Mouse (Mus musculus) heart, embryonic 14.5 days (tissue): ENCODE measurements around the gene Tubb2b. TPM values are rescaled to one million over a fixed set of nuclear protein-coding genes. Genes with fewer than 3 reads are reported as not detected.

Experiments
- ATAC-seq: fragments of 200-750 bp; cut with Nextera tagmentation; 2 replicates; pipeline ENCODE4 v1.8.0; 2017; ENCODE audit warnings: low read depth, moderate TSS enrichment; ENCODE audit not compliant: insufficient number of reproducible peaks, insufficient read depth, low FRiP score
- H3K27ac ChIP-seq, 2 experiments: fragments of 200-500 bp in 1 of 2; fragments of 300-500 bp in 1 of 2; sonication (generic) in 1 of 2; replicated peaks in 1 of 2; 2 replicates each; pipeline ENCODE4 v1.5.1; 2012 to 2014; ENCODE audit warnings: low read depth in 2 of 2, low read length in 2 of 2, control low read depth in 1 of 2, mild to moderate bottlenecking in 1 of 2, mixed read lengths in 1 of 2; ENCODE audit not compliant: control insufficient read depth in 1 of 2, insufficient read depth in 1 of 2
- H3K27me3 ChIP-seq: fragments of 300-500 bp; sonication (generic); 2 replicates; pipeline ENCODE4 v1.6.1; 2014; ENCODE audit warnings: mild to moderate bottlenecking, low read length, control low read depth; ENCODE audit not compliant: control insufficient read depth, insufficient read depth
- H3K36me3 ChIP-seq: fragments of 300-500 bp; sonication (generic); 2 replicates; pipeline ENCODE4 v1.6.1; 2014; ENCODE audit warnings: mild to moderate bottlenecking, control low read depth, low read length, mixed read lengths; ENCODE audit not compliant: control insufficient read depth, insufficient read depth
- H3K4me1 ChIP-seq, 2 experiments: fragments of 200-500 bp in 1 of 2; fragments of 300-500 bp in 1 of 2; sonication (generic) in 1 of 2; 2 replicates each; pipeline ENCODE4 v1.6.1; 2012 to 2014; ENCODE audit warnings: low read length in 2 of 2, control low read depth in 1 of 2, mixed read lengths in 1 of 2; ENCODE audit not compliant: control insufficient read depth in 2 of 2, insufficient read depth in 2 of 2
- H3K4me2 ChIP-seq: fragments of 300-500 bp; sonication (generic); 2 replicates; pipeline ENCODE4 v1.6.1; 2014; ENCODE audit warnings: mild to moderate bottlenecking, low read length
- H3K4me3 ChIP-seq, 2 experiments: fragments of 200-500 bp in 1 of 2; fragments of 300-500 bp in 1 of 2; sonication (generic) in 1 of 2; 2 replicates each; pipeline ENCODE4 v1.5.1; 2012 to 2014; ENCODE audit warnings: low read length in 2 of 2, mild to moderate bottlenecking in 2 of 2, control low read depth in 1 of 2, low read depth in 1 of 2, moderate library complexity in 1 of 2; ENCODE audit not compliant: control insufficient read depth in 1 of 2, insufficient read depth in 1 of 2
- H3K9ac ChIP-seq: fragments of 300-500 bp; sonication (generic); 2 replicates; pipeline ENCODE4 v1.6.1; 2014; ENCODE audit warnings: mild to moderate bottlenecking, low read length
- H3K9me3 ChIP-seq: fragments of 300-500 bp; sonication (generic); 2 replicates; pipeline ENCODE4 v1.6.1; 2016; ENCODE audit warnings: low read length, control low read depth; ENCODE audit not compliant: control insufficient read depth
- WGBS: fragments of 180-500 bp; shearing (Covaris S2); extraction: QIAGEN DNeasy Blood & Tissue Kit; methylation state at CpG from one replicate; pipeline ENCODE4 v1.1.7; 2014; 5-methylcytosine and 5-hydroxymethylcytosine counted together
- polyA plus RNA-seq: library from polyadenylated mRNA; unstranded; fragments of >200 nt; fragmentation: Nextera tagmentation; extraction: Ambion mirVana; gene quantifications from 2 replicates; pipeline ENCODE4 v1.2.1, GENCODE M21; 2014

Tubb2b gene
- polyA plus RNA-seq, 1 experiment from 2014 or later: 35.0 TPM

DNA sequence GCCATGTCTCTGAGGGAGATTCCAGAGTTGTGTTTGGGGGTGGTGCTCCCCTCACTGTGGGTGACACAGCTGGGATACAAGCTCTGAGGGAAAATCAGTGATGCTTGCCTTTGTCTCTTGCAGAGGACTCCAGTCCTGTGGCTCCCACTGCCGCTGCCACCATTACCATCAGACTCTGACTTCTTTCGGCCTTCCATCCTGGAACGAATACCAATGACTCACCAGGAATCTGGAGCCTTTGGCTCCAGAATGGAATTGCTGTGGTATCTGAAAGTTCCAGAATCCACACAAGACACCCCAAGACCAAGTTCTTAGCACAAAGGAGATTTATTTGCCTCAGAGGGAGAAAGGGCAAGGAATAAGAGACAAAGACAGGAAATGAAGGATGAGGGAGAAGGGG is 17.2 kb downstream of the Tubb2b start:
- Histone ChIP-seq H3K9ac (no peak overlapping the region), H3K4me3 (no peak overlapping the region), H3K36me3 (no peaks in the 10 kb centered on the region), H3K9me3 (no peaks in the 10 kb centered on the region), H3K4me1 (no peaks in the 10 kb centered on the region), H3K27me3 (no peaks in the 10 kb centered on the region), H3K4me2 (no peak overlapping the region), H3K27ac (no peak overlapping the region)
- WGBS: 69% methylated on average over 3 of the region's 3 CpGs
- no peak for ATAC-seq

DNA sequence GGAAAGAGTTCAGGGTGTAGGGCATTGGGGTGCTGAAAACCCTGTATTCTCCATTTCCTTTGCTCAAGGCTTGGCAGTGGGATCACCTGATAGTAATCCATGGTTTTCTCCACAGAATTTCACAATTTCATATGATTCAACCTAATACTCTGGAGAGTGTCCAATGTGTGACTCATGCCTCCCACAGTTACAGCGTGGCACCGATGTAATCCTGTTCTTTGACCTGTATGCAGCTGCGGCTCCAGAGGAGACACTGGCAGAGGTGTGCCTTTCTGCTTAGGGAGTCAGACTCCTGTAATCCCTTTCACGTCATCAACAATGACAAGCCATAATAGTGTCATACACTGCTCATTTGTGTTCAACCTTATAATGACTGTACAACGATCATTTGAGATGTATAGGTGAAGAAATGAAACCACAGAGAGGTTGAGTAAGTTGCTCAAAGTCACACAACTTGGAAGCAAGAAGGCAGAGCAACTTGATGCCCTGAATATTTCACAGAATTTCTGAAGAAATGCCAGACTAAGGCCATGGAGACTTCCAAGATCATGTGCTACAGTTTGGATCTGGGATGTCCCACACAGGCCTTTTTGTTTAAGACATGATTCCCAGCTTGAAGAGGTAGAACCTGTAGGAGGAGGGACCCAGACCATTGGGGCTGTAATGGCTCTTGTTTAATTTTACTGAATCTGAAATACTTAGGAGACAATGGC is 17.7 kb downstream of the Tubb2b start:
- WGBS: 61% methylated on average over 5 of the region's 5 CpGs
- H3K27me3 ChIP-seq: no peaks in the 10 kb centered on the region

GRCm38 (mm10) chr13:34111878-34112277 is 18.4 kb downstream of the Tubb2b start:
- no peak for ATAC-seq
- H3K36me3 ChIP-seq: no peaks in the 10 kb centered on the region
- no peaks in the 10 kb centered on the region for H3K27me3 ChIP-seq
- H3K4me1 ChIP-seq: peaks cover 0 to 2% of the 10 kb centered on the region in 2 experiments; a peak in 2 of 4 replicates
- H3K4me3 ChIP-seq: no peak overlapping the region
- no peak overlapping the region for H3K4me2 ChIP-seq
- 82% methylated on average over 3 of the region's 3 CpGs for whole genome bisulfite sequencing
- H3K9me3 ChIP-seq: no peaks in the 10 kb centered on the region
- no peak overlapping the region for H3K9ac ChIP-seq
- no peak overlapping the region for H3K27ac ChIP-seq

More for the DNA sequence above, 17.7 kb downstream of the Tubb2b start:
- H3K4me3 ChIP-seq: no peak overlapping the region
- no peaks in the 10 kb centered on the region for H3K4me1 ChIP-seq
- H3K36me3 ChIP-seq: no peaks in the 10 kb centered on the region
- H3K9me3 ChIP-seq: no peaks in the 10 kb centered on the region
- no peak overlapping the region for H3K27ac ChIP-seq
- no peak overlapping the region for H3K4me2 ChIP-seq
- H3K9ac ChIP-seq: no peak overlapping the region
- no peak for ATAC-seq

DNA sequence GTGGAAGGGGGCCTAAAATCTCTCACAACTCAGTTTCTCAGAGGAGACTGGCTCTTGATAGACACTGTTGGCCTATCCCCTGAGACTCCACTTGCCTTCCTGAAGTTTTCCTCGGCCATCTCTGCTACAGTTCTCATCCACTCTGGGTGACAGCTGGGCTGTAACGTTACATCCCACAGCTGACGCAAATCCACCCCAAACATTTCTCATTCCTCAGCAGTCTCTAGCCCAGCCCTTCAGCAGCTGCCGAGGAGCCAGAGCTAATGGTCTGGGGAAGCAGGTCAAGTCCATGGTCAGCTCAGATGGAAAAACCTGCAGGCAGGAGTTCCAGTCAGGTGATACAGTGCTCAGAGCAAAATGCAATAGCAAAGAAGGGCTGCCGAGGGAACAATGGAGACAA is 19.2 kb downstream of the Tubb2b start:
- no peaks in the 10 kb centered on the region for H3K36me3 ChIP-seq
- no peaks in the 10 kb centered on the region for H3K27me3 ChIP-seq
- H3K9me3 ChIP-seq: no peaks in the 10 kb centered on the region
- ATAC-seq: no peak
- WGBS: 61% methylated on average over 5 of the region's 5 CpGs
- no peak overlapping the region for H3K27ac ChIP-seq
- H3K9ac ChIP-seq: no peak overlapping the region
- H3K4me1 ChIP-seq: peaks cover 0 to 11% of the 10 kb centered on the region in 2 experiments; a peak in 3 of 4 replicates
- no peak overlapping the region for H3K4me2 ChIP-seq
- no peak overlapping the region for H3K4me3 ChIP-seq

GRCm38 (mm10) chr13:34109677-34110058 is 20.6 kb downstream of the Tubb2b start:
- no peak overlapping the region for H3K27ac ChIP-seq
- no peak overlapping the region for H3K9ac ChIP-seq
- WGBS: 64% methylated on average over 4 of the region's 4 CpGs
- H3K4me1 ChIP-seq: peaks cover 2 to 18% of the 10 kb centered on the region in 2 experiments; a peak in 3 of 4 replicates
- no peaks in the 10 kb centered on the region for H3K36me3 ChIP-seq
- H3K9me3 ChIP-seq: no peaks in the 10 kb centered on the region
- no peak overlapping the region for H3K4me2 ChIP-seq
- H3K27me3 ChIP-seq: no peaks in the 10 kb centered on the region
- H3K4me3 ChIP-seq: no peak overlapping the region
- no peak for ATAC-seq

- Histone ChIP-seq H3K9ac (no peak overlapping the region), H3K36me3 (no peaks in the 10 kb centered on the region), H3K27me3 (no peaks in the 10 kb centered on the region), H3K9me3 (no peaks in the 10 kb centered on the region), H3K27ac (no peak overlapping the region), H3K4me3 (no peak overlapping the region), H3K4me2 (no peak overlapping the region), H3K4me1 (peaks cover 2 to 18% of the 10 kb centered on the region in 2 experiments; a peak in 3 of 4 replicates)
- WGBS: 79% methylated on average over 4 of the region's 4 CpGs
- ATAC-seq: no peak
These were observed 21.1 kb downstream of the Tubb2b start for GRCm38 (mm10) chr13:34109035-34109676.

GRCm38 (mm10) chr13:34106999-34107398 is 23.3 kb downstream of the Tubb2b start:
- Histone ChIP-seq H3K4me1 (peaks cover 2 to 18% of the 10 kb centered on the region in 2 experiments; a peak in 3 of 4 replicates), H3K9me3 (no peaks in the 10 kb centered on the region), H3K4me2 (no peak overlapping the region), H3K36me3 (no peaks in the 10 kb centered on the region), H3K4me3 (no peak overlapping the region), H3K27ac (no peak overlapping the region; a peak in 1 of 4 replicates), H3K27me3 (no peaks in the 10 kb centered on the region), H3K9ac (no peak overlapping the region)
- ATAC-seq: no peak
- 94% methylated on average over 1 of the region's 1 CpGs for WGBS
